Mouse (Mus musculus) liver, adult 2 months (tissue): Measurements from ENCODE around the gene Lnpep. TPM values are rescaled to one million over a fixed set of nuclear protein-coding genes. Genes with fewer than 3 reads are reported as not detected.
"Not testable (repeated sequence)": the region's sequence is repeated elsewhere in the genome, so short reads cannot be mapped to it uniquely, and the experiment has no call there.

ENCODE experiments used
- DNase-seq: peaks from one replicate; pipeline ENCODE4 v3.0.0-alpha.2; 2011; ENCODE audit warnings: low read depth, low spot score; ENCODE audit errors: extremely low read depth
- H3K27ac ChIP-seq: fragments of 200-500 bp; replicated peaks from 2 replicates; pipeline ENCODE4 v1.5.1; 2012; ENCODE audit warnings: low read depth, mild to moderate bottlenecking, control low read depth, inconsistent platforms, low read length; ENCODE audit not compliant: insufficient read depth
- H3K27me3 ChIP-seq: fragments of 200-500 bp; 2 replicates; pipeline ENCODE4 v1.6.1; 2012; ENCODE audit warnings: mild to moderate bottlenecking, moderate library complexity, low read length, inconsistent platforms; ENCODE audit not compliant: control insufficient read depth, insufficient read depth
- H3K36me3 ChIP-seq: fragments of 200-500 bp; 2 replicates; pipeline ENCODE4 v1.6.1; 2012; ENCODE audit warnings: low read length, inconsistent platforms; ENCODE audit not compliant: control insufficient read depth, insufficient read depth
- H3K4me1 ChIP-seq: fragments of 200-500 bp; 2 replicates; pipeline ENCODE4 v1.6.1; 2011; ENCODE audit warnings: low read length; ENCODE audit not compliant: control insufficient read depth, insufficient read depth
- H3K4me3 ChIP-seq: fragments of 200-500 bp; 2 replicates; pipeline ENCODE4 v1.5.1; 2011; ENCODE audit warnings: low read depth, mild to moderate bottlenecking, control low read depth, low read length, moderate library complexity; ENCODE audit not compliant: insufficient read depth
- H3K79me2 ChIP-seq: fragments of 200-500 bp; 2 replicates; pipeline ENCODE4 v1.6.1; 2012; ENCODE audit warnings: inconsistent platforms, mild to moderate bottlenecking, low read length, moderate library complexity; ENCODE audit not compliant: control insufficient read depth, insufficient read depth
- H3K9ac ChIP-seq: fragments of 200-500 bp; 2 replicates; pipeline ENCODE4 v1.6.1; 2012; ENCODE audit warnings: low read depth, mild to moderate bottlenecking, control low read depth, inconsistent platforms, low read length
- CTCF ChIP-seq: fragments of 200-500 bp; IDR thresholded peaks from 2 replicates; pipeline ENCODE4 v1.5.1; 2011; ENCODE audit warnings: low read depth, low read length, control low read depth
- POLR2A ChIP-seq: fragments of 200-500 bp; IDR thresholded peaks from 2 replicates; pipeline ENCODE4 v1.6.1; 2011; ENCODE audit warnings: low read length, control low read depth; ENCODE audit not compliant: insufficient read depth; ENCODE audit errors: extremely low read depth
- WGBS: fragments of 180-500 bp; shearing (Covaris S2); methylation state at CpG from one replicate; pipeline ENCODE4 v1.1.7; 2018; 5-methylcytosine and 5-hydroxymethylcytosine counted together
- polyA plus RNA-seq: library from polyadenylated mRNA; depleted of rRNA; stranded (reverse); fragments of >200 nt; gene quantifications from 2 replicates; pipeline ENCODE4 v1.2.3, GENCODE M21; 2012
- total RNA-seq: library from RNA; depleted of rRNA; stranded (reverse); fragments of >200 nt; gene quantifications from 2 replicates; pipeline ENCODE4 v1.2.3, GENCODE M21; 2014

Gene Lnpep
- total and polyA plus RNA-seq, 2 experiments: 2.7 to 37.2 TPM

- Histone ChIP-seq H3K4me1 (no peaks in the 10 kb centered on the region), H3K27me3 (no peaks in the 10 kb centered on the region), H3K36me3 (no peaks in the 10 kb centered on the region), H3K4me3 (no peak overlapping the region), H3K27ac (no peak overlapping the region), H3K9ac (no peak overlapping the region), H3K79me2 (no peaks in the 10 kb centered on the region)
- 45% methylated on average over 3 of the region's 3 CpGs for WGBS
- TF ChIP-seq CTCF: no peak
- TF ChIP-seq POLR2A: no peak
- no peak for DNase-seq
Measured at GRCm38 (mm10) chr17:17636147-17636546, 11.3 kb upstream of the Lnpep start.

GRCm38 (mm10) chr17:17634033-17634432 is 9.2 kb upstream of the Lnpep start:
- TF ChIP-seq POLR2A (no peak), CTCF (no peak)
- Histone ChIP-seq H3K79me2 (no peaks in the 10 kb centered on the region), H3K4me1 (no peaks in the 10 kb centered on the region), H3K36me3 (no peaks in the 10 kb centered on the region), H3K4me3 (no peak overlapping the region), H3K27ac (no peak overlapping the region), H3K9ac (no peak overlapping the region), H3K27me3 (no peaks in the 10 kb centered on the region)
- DNase-seq: peak; percentile 35
- 70% methylated on average over 2 of the region's 2 CpGs for WGBS

GRCm38 (mm10) chr17:17631985-17632384 is 7.1 kb upstream of the Lnpep start:
- Histone ChIP-seq H3K27me3 (no peaks in the 10 kb centered on the region), H3K4me3 (no peak overlapping the region), H3K9ac (no peak overlapping the region), H3K36me3 (no peaks in the 10 kb centered on the region), H3K27ac (no peak overlapping the region), H3K4me1 (no peaks in the 10 kb centered on the region), H3K79me2 (no peaks in the 10 kb centered on the region)
- DNase-seq: no peak
- no peak for TF ChIP-seq POLR2A
- no peak for TF ChIP-seq CTCF

GRCm38 (mm10) chr17:17628237-17628879 is 3.5 kb upstream of the Lnpep start:
- H3K36me3 ChIP-seq, H3K27ac ChIP-seq, DNase-seq, H3K9ac ChIP-seq, H3K4me3 ChIP-seq, H3K79me2 ChIP-seq, H3K27me3 ChIP-seq, H3K4me1 ChIP-seq: not testable (repeated sequence)
- WGBS: 92% methylated on average over 7 of the region's 7 CpGs

GRCm38 (mm10) chr17:17627558-17627957 is 2.7 kb upstream of the Lnpep start:
- Histone ChIP-seq H3K9ac (no peak overlapping the region), H3K36me3 (no peaks in the 10 kb centered on the region), H3K27me3 (no peaks in the 10 kb centered on the region), H3K4me3 (no peak overlapping the region), H3K79me2 (peaks cover 11% of the 10 kb centered on the region), H3K27ac (no peak overlapping the region), H3K4me1 (peaks cover 5% of the 10 kb centered on the region)
- no peak for DNase-seq
- no peak for TF ChIP-seq CTCF
- no peak for TF ChIP-seq POLR2A
- 93% methylated on average over 2 of the region's 2 CpGs for WGBS

- TF ChIP-seq CTCF (no peak), POLR2A (no peak)
- no peaks in the 10 kb centered on the region for H3K27me3 ChIP-seq
- H3K27ac ChIP-seq: peak overlapping the region; percentile 99
- peaks cover 11% of the 10 kb centered on the region for H3K79me2 ChIP-seq
- no peaks in the 10 kb centered on the region for H3K36me3 ChIP-seq
- H3K4me1 ChIP-seq: peaks cover 7% of the 10 kb centered on the region
- H3K4me3 ChIP-seq: peak overlapping the region; percentile 96; the same call in 1 of the 2 replicates
- H3K9ac ChIP-seq: peak overlapping the region; percentile 95; the same call in 1 of the 2 replicates
- 52% methylated on average over 7 of the region's 7 CpGs for WGBS
- DNase-seq: no peak
Measured at GRCm38 (mm10) chr17:17625887-17626679, 1.2 kb upstream of the Lnpep start.
